In genomic region chr6:24663196-24664132, GRCm38 (mm10) we compare ENCODE assay signal across 8 mouse cellular contexts. TPM values are rescaled to one million over a fixed set of nuclear protein-coding genes. Genes with fewer than 3 reads are reported as not detected.
A peak's percentile ranks its signal among the peaks of the same experiment; 100 is the strongest.
DNase-seq lines count a peak whose midpoint lies in the region; ATAC-seq and TF ChIP-seq lines count a peak whose summit lies in the region.

No protein-coding gene starts in this region.

- H3K9ac ChIP-seq in heart, embryonic 15.5 days = peak overlapping the region; percentile 97
- H3K9ac ChIP-seq in stomach, embryonic 14.5 days (replicated peaks; ENCODE audit: low read depth, low read length) = peak overlapping the region; percentile 92

- no peaks in the 10 kb centered on the region for H3K9me3 ChIP-seq in embryonic facial prominence, embryonic 10.5 days
- H3K9me3 ChIP-seq in heart, embryonic 15.5 days (replicated peaks) = no peaks in the 10 kb centered on the region
- no peaks in the 10 kb centered on the region for H3K9me3 ChIP-seq in stomach, embryonic 14.5 days (ENCODE audit: control insufficient read depth, low read depth, low read length)

- peaks cover 11% of the 10 kb centered on the region for H3K36me3 ChIP-seq in embryonic facial prominence, embryonic 10.5 days (replicated peaks)
- H3K36me3 ChIP-seq in heart, embryonic 15.5 days = no peaks in the 10 kb centered on the region
- H3K36me3 ChIP-seq in stomach, embryonic 14.5 days (ENCODE audit: control insufficient read depth, insufficient read depth, low read length) = no peaks in the 10 kb centered on the region

- DNase-seq in gastrocnemius, adult 2 months = peak; percentile 21
- no peak for DNase-seq in gastrocnemius, adult 8-10 months (ENCODE audit: low spot score in 2 of 2)
- peak; percentile 0 for DNase-seq in T-cell, adult 2 months (ENCODE audit: low spot score)
- peak; percentile 20 for DNase-seq in embryonic facial prominence, embryonic 10.5 days (ENCODE audit: low spot score)
- DNase-seq in kidney, postnatal 25 days = peak; percentile 35 to 57
- DNase-seq in lung, postnatal 4 days = peak; percentile 28 to 29

- ATAC-seq in heart, embryonic 15.5 days (replicated peaks; ENCODE audit: insufficient number of reproducible peaks, insufficient read depth, low FRiP score, low read depth) = no peak
- no peak for ATAC-seq in stomach, embryonic 14.5 days (ENCODE audit: insufficient number of reproducible peaks, insufficient read depth, low FRiP score, low read depth)

- peak overlapping the region; percentile 95 for H3K4me3 ChIP-seq in gastrocnemius, adult 2 months
- H3K4me3 ChIP-seq in embryonic facial prominence, embryonic 10.5 days = peak overlapping the region; percentile 98
- H3K4me3 ChIP-seq in heart, embryonic 15.5 days = peak overlapping the region; percentile 99
- H3K4me3 ChIP-seq in stomach, embryonic 14.5 days (ENCODE audit: low read depth, low read length) = peak overlapping the region; percentile 93

- peak overlapping the region; percentile 99 for H3K27ac ChIP-seq in gastrocnemius, adult 2 months
- H3K27ac ChIP-seq in embryonic facial prominence, embryonic 10.5 days (replicated peaks) = peak overlapping the region; percentile 95
- H3K27ac ChIP-seq in heart, embryonic 15.5 days = peak overlapping the region; percentile 98
- H3K27ac ChIP-seq in stomach, embryonic 14.5 days (ENCODE audit: low read length) = peak overlapping the region; percentile 96

- intact Hi-C loops in gastrocnemius, adult 2 months (cut with DNase I) = loop anchor here (2.0 kb wide), 1 partner anchor 137 kb away; no protein-coding TSS in a partner anchor

- TF ChIP-seq CTCF in gastrocnemius, adult 2 months (IDR thresholded peaks at IDR 0.05) = no peak

- H3K4me2 ChIP-seq in heart, embryonic 15.5 days = peak overlapping the region; percentile 88
- H3K4me2 ChIP-seq in stomach, embryonic 14.5 days (replicated peaks; ENCODE audit: low read depth, low read length) = peak overlapping the region; percentile 86

- H3K4me1 ChIP-seq in embryonic facial prominence, embryonic 10.5 days = peaks cover 19% of the 10 kb centered on the region
- H3K4me1 ChIP-seq in heart, embryonic 15.5 days (replicated peaks) = peaks cover 22% of the 10 kb centered on the region
- H3K4me1 ChIP-seq in stomach, embryonic 14.5 days (ENCODE audit: control insufficient read depth, insufficient read depth, low read length) = peaks cover 8% of the 10 kb centered on the region; the same call in 1 of the 2 replicates

- 11% methylated on average over 21 of the region's 21 CpGs for WGBS in embryonic facial prominence, embryonic 10.5 days
- WGBS in heart, embryonic 15.5 days = 8% methylated on average over 21 of the region's 21 CpGs
- WGBS in stomach, embryonic 14.5 days = 7% methylated on average over 21 of the region's 21 CpGs

- no peaks in the 10 kb centered on the region for H3K27me3 ChIP-seq in embryonic facial prominence, embryonic 10.5 days (replicated peaks; ENCODE audit: low read depth, poor library complexity, severe bottlenecking)
- H3K27me3 ChIP-seq in heart, embryonic 15.5 days = no peaks in the 10 kb centered on the region
- H3K27me3 ChIP-seq in stomach, embryonic 14.5 days (ENCODE audit: control insufficient read depth, insufficient read depth, low read length) = no peaks in the 10 kb centered on the region

RNA-seq across cellular contexts. Expression of gene Wasl, which starts 1.3 kb away (rescaled TPM):
- 10 to 100 TPM; 15.3 to 18.1 TPM for total RNA-seq in gastrocnemius, adult 2 months (2021)
- 10 to 100 TPM; 11.5 to 15.7 (median 15.4) TPM for total RNA-seq in gastrocnemius, adult 8-10 months (2022)
- polyA plus RNA-seq in embryonic facial prominence, embryonic 10.5 days (2016; fragmentation: Nextera tagmentation; extraction: Ambion mirVana) = 60.6 and 65.5 TPM in 2 replicates
- 48.7 and 53.3 TPM in 2 replicates for polyA plus RNA-seq in heart, embryonic 15.5 days (2015; fragmentation: Nextera tagmentation; extraction: Ambion mirVana)
- polyA plus RNA-seq in stomach, embryonic 14.5 days (2014; fragmentation: Nextera tagmentation; extraction: Ambion mirVana) = 59.8 and 60.2 TPM in 2 replicates

Comparison
In these comparisons a context has a peak if more than half of its experiments do, and no peak if none do; other contexts are left out.
1. DNase-seq: peak in gastrocnemius, adult 2 months (single experiment), T-cell, adult 2 months (single experiment), embryonic facial prominence, embryonic 10.5 days (single experiment), kidney, postnatal 25 days (2 of 2) and lung, postnatal 4 days (2 of 2); none in gastrocnemius, adult 8-10 months (0 of 2).
2. Peak in every context shown above with its lines, with median percentiles within 50 percentile points of each other: H3K27ac ChIP-seq and H3K4me3 ChIP-seq.